Mouse (Mus musculus) urinary bladder, postnatal 4 days (tissue): ENCODE data around the gene Slc30a9.

Experiments used
- DNase-seq, 2 experiments: peaks; one replicate each; pipeline ENCODE4 v3.0.0; 2021 to 2022; ENCODE audit warnings: low spot score in 2 of 2

Gene Slc30a9

DNA sequence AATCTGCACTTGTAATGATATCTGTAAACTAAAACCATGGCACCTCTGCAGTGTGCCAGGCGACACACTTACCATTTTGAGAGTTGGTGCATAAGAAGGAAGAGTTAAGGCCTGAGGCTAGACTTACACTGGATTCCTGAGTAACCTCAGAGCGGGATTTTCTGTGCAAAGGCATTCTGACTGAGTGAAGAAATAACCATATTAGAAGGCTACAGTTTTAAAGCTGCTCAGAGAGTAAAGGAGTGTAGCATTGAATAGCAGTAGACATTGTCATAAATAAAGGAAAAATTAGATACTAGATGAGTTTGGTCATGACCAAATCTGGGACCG, 5.7 kb downstream of the Slc30a9 start:
- DNase-seq: no peak

DNA sequence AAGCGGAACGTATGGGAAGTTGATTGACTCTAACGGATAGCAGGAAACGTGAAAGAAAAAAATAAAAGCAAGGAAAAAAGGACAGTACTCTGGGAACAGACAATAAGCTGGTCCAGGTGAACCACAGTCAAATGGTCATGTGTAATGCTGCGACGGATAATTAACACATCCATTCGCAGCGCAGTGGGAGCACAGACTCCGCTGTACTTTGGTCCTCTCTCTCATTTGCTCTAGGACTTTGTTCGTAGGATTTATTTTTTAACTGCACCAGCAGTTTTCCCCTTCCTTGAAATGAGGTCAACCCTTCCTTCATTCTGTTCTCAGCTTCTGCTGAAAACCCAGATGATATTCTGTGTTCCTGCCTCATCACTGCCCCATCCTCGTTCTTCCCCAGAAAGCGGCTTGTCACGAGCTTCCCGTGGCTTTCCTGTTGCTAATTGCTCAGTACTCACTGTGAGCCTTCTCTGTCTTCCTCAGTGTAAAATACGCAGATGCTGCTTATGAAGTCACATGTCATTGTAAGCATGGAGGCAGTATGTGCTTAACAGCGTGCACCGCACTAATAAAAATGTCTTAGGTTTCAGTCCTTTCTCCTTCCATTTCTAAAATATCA, 15.0 kb downstream of the Slc30a9 start:
- DNase-seq: no peak

DNA sequence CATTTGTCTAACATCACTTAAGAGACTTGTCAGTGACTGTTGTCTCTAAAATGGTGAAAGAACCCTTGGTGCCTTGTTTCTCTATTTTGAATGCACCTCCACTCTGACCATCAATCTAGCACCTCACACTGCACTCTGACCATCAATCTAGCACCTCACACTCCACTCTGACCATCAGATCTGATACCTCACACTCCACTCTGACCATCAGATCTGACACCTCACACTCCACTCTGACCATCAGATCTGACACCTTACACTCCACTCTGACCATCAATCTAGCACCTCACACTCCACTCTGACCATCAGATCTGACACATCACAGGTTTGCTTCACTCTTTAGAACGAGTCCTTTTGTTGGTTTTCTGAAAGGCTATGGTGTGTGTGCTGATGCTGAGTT, 17.3 kb downstream of the Slc30a9 start:
- DNase-seq: no peak

DNA sequence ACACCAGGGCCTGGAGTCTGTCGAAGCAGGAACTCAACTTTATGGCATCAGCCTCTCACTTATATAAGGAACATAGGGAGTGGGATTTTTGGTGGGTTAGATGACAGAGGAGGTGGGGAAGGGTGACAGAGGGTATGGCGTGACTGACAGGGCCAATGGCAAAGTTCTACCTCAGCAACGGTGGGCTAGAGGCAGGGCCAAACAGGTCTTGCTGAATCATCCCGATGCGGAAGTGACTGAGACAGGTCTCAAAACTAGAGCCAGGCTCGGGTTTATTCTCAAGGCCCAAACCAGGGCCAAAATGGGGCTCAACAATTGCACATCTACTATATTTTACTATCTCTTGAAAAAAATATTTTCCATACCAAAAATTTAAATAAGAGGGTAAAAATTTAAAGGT, 34.1 kb downstream of the Slc30a9 start:
- DNase-seq: no peak

DNA sequence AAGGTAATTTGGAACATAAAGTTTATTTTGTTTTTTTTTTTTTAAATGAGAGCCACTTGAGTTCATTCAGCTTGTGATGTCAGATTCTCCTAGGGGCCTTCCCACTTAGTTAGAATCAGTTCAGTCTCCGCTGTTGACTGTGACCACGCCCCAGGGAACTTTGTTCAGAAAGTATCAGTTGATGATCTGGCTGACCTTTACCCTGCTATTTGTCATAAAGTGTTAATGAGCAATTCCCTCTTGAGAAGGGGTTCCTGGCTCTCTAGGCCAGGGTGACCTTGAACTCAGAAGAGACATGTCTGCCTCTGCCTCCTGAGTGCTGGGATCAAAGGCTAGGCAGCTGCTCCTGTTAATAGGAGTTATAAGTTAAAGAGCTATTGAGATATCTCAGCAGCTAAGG, 40.3 kb downstream of the Slc30a9 start:
- no peak for DNase-seq

DNA sequence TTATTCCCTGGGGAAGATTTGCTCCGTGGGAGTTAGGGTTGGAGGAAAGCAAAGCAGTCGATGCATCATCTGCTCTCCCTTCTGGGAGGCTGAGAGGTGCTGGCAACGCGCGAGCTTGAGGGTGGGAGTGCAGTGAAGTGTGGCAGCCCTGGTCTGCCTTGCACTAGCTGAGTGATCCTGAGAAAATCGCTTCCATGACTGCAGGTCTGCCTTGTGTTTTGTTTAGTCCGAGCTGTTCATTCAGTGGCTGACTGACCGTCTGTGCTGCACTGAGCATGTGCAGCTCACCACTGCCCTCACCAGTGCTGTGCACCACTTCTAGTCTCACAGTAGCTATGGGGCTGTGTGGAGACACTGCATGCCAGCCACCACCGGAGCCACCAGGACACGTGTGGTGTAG, 42.2 kb downstream of the Slc30a9 start:
- no peak for DNase-seq

DNA sequence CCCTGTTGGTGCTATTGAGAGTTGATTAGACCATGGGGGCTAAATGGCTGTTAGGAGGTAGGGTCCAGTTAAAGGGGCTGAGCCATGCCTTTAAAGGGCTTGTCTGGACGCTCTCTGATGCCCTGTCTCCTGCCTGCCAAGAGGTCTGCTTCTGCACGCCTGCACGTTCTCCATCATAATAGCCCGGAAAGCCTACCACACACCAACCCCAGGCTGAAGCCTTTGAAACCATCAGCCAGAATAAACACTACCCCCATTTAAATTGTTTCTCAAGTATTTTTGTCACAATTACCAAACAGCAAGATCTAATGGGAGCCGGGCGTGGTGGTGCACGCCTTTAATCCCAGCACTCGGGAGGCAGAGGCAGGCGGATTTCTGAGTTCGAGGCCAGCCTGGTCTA, 55.6 kb downstream of the Slc30a9 start:
- no peak for DNase-seq

DNA sequence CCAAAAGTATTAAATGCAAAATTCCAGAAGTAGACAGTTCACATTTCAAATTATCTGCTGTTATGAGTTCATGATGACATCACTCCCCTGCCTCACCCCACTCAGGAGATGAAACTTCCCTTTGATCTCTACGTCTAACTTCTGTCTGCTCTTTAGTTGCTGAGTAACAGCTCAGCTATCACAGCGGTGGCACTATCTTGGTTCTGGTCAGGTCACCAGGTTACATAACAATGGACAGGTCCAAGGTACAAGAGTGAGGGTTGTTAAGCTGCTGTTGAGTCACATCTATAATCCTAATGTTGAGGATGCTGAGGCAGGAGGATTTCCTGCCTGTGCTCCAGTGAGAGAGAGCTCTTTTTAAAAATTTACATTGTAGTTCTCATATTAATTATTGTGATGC, 56.2 kb downstream of the Slc30a9 start:
- DNase-seq: no peak

DNA sequence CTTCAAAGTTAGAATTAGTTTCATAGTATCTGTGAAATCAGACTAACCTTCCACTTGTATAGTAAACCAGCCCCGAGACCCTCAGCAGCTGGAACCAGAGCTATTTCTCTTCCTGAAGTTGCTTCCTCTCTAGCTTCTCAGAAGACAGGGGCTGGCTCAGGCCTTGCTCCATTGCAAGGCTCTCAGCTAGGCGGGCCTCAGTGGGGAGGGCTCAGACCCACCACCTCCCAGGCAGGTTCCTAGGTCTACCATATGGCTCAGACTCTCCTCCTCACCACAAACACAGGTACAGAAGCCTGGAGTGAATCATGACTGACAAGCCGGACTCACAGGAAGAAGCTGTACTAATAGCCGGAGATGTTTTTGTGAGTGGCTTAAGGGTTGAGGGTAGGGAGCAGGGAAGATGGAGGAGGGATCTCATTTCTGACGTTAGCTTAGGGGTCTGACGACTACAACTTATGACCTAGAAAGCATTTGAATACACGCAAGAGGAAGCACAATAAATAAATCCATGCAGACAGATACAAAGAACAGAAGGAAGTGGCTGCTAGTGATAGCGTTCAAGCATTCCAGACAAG, 70.4 kb downstream of the Slc30a9 start:
- no peak for DNase-seq

DNA sequence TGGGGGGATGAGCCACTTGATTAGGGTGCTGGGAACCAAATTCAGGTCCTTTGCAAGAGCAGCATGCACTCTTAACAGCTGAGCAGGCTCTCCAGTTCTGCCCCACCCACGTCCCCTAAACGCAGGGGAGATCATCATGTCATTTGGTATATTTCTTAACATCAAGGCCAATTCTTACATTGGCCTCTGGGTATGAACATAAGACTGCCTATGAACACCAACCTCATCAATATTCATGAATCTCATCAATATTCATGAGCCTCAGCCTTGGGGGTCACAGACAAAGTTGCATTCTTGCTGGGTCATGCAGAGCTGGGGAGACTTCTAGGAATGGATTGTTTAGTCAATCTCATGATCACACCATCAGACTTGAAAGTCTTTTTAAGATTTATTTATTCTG, 74.9 kb downstream of the Slc30a9 start:
- no peak for DNase-seq

DNA sequence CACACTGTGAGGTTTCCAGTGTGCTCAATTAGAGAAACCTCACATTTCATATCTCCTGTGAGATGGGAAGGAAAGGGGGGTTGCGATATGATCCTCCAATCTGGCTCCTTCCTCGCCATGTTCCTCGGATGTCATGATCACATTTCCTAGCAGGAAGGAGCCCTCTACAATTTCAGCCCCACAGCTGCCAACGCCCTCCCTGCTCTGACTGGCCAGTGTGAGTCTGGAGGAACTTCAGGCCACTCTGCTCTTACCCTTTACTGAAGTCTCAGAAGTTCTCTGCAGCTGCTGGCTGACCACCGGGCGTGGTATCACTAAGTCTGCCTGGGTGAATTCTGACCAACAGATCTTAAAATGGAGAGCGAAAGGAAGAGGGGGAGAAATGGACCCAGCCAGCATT, 75.8 kb downstream of the Slc30a9 start:
- DNase-seq: no peak

DNA sequence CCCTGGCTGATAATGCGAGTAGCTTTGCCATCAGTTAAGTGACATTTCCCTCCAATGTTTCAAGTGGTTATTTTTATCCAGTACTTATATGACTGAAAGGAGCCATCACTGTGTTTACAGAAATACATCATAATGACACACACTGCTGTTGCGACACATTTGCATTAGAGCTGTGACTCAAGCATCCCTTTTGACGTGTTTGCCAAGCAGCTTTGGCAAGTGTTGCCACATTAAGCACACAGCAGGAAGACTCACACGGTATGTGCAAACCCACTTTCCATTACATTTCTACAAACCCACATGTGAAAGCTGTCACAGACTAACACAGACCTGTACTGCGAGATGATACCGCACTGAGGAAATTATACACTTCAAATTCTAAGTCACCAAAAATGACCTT, 87.2 kb downstream of the Slc30a9 start:
- no peak for DNase-seq

DNA sequence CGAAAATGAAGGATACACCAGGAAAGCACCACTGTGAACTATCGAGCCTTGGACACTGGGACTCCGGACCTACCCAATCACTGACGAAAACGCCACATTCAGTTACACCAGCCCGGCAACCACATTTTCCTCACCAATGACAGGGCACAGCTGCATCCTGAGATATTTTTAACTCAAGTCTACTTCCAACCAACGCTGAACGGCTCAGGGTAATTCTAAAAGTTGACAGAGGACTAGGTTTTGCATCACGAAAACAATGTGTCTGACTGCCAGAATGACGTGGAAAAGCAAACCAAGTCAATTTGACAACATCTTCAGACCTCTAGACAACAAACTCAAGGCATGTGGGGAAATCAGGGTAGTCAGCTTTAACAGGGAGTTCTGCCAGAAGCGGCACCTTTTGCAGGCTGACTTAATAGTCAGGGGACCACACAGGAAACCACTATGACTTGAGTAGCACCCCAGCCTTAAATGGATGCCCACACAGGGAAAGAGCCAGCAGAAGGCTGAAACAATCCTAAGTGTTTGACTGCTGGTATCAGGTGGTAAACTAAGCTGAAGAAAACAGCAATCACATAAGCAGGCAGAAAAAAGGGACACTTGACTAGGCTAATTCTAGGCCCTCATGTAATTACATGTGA, 88.6 kb downstream of the Slc30a9 start:
- no peak for DNase-seq

DNA sequence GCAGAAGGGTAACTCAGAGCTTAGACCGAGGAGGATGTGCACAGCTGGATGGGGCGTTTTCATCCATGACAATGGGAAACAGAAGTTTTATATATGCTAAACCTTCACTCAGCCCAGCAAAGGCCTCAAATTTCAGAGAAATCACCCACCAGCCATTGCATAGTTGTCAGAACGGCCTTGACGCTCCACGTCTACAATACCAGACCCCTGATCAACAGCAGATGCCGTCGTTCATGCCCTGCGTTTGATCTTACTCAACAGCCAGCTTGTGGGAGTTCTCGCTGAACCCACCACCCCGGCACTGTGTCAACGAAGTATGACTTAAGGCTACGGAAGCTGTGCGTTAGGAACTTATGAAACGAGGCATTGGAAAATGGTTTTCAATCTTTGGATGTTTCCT, 90.4 kb downstream of the Slc30a9 start:
- no peak for DNase-seq

DNA sequence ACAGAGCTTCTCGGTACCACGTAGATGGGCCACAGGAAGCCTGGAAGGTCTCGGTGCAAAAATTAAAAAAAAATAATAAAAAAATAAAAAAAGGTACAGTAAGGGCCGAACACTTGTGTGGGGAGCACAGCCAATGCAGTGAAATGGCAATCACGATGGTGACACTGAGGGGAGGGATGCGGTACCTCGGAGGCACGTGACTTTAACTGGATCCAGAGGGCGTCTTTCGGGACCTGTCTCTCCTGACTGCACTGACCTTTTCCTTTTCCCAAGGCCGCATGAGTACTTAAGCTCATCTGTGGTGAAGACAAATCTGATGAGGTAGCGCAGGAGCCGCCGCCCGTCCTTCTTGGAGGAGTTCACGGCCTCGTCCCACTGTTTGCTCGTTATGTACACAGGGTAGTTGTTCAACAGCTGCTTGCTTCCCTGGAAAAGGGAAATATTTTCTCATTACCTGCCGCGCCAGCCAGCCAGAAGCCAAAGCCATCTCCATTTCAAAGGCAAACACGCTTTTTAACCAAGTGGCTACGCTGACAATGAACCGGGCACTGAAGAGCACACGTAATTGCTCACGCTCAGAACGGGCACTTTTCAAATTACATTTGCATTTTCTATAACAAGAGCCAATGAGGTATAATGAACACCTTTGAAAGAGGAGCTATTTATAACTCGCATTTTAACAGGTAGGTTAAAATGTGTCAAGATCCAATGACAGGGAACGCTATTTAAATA, 93.3 kb downstream of the Slc30a9 start:
- DNase-seq: no peak

DNA sequence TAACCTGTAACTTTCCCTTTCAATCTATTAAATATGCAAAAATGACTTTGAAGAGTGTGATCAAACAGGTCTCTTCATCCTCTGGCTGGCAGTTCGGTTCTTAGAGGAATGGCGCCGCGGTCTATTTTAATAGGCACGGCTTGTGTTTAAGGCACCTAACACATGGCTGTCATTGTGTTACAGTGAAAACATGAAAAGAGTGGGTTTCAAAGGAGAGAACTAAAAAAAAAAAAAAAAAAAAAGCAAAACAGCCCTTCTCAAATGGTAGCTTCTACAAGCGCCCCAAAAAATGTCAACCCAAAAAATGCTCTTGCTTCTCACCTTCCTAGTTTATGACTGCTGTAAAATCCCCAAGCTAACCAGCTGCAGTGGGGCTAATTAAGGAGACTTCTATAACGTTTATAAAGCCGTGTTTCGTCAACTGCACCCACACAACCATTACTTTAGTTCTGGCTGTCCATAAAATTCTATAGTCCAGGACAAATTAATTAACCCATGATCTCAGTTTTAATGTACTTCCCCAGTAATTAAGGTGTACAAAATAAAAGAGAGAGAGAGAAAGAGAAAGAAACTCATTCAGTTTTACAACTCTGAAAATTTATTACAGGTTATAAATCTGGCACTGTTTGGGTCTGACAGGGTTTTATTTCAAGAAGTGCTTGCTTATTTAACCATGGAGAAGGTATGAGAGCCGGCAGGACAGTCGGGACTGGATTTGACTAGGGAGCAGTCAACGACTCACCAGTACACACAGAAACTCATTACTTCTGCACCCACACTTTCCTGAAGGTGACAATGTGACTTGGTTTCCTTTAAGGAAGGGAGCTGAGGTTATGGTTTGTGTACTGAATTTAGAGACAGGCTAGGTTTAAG, 94.1 kb downstream of the Slc30a9 start:
- DNase-seq: no peak

DNA sequence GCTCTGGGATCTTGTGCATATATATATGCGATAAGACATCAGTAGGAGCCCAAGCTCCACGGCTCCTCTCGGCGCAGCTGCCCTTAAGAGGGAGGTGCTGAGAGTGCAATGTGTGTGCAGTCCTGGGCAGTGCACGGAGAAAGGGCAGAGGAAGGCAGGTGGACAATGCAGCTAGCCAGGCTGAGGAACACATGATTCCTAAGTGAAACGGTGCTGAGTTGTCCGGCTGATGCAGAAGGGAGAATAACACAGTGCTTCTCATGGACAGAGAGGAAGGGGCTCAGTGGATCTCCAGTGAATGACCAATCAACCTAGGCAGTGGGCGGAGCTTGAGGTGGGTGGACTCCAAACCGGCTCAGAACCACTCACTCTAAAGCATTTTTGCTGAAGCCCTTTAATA, 94.9 kb downstream of the Slc30a9 start:
- no peak for DNase-seq

DNA sequence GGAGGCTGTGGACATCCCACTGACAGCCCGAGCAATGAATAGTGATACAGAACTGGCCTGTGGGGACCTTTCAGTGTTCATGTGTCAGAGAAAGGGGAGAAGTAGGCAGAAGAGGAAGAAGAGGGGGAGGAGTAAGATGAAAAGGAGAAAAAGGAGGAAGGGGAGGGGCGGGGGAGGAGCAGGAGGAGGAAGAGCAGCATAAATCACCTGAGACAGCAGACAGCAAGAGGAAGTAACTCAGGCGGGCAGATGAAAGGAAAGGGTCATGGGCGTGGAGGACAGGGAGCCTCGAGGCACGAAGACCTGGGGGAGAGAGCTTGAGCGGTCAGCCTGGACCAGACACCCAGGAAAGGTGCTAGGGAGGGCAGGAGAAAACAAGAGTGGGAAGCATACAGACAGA, 97.6 kb downstream of the Slc30a9 start:
- DNase-seq: no peak

DNA sequence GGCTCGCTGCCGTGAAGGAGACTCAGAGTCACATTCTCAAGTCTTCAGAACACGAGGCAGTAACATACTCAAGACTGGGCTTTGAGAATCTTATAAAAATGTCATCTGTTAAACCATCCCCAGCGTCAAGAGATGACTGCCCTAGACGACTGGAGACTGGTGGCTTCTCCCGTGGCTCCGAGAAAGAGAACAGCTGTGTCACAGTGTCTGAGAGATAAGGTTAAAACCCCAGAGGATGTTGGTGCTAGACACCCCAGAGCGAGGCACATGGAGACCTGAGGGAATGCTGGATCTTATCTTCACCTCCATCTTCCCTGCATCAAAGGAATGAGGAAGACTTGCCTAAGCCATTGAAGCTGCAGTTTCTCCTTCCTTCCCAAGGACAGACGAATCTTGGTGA, 98.2 kb downstream of the Slc30a9 start:
- no peak for DNase-seq
